Mouse (Mus musculus): ENCODE measurements around the gene E030018B13Rik. TPM values are rescaled to one million over a fixed set of nuclear protein-coding genes. Genes with fewer than 3 reads are reported as not detected.

The E030018B13Rik gene
- polyA plus RNA-seq, 1 experiment from 2014 or later = not detected

GRCm38 (mm10) chr7:63888674-63889073, 28.0 kb upstream of the E030018B13Rik start:
- 75% methylated on average over 6 of the region's 6 CpGs for WGBS (ENCODE audit: insufficient replicate concordance)
- Histone ChIP-seq H3K9ac (no peak overlapping the region), H3K4me2 (no peak overlapping the region), H3K27me3 (replicated peaks) (no peaks in the 10 kb centered on the region), H3K36me3 (peaks cover 31% of the 10 kb centered on the region), H3K4me3 (no peak overlapping the region), H3K27ac (no peak overlapping the region), H3K9me3 (replicated peaks) (no peaks in the 10 kb centered on the region), H3K4me1 (0 out of 2 replicates have a peak, but pooled peaks cover 8% of the 10 kb centered on the region)
- ATAC-seq = no peak

- Histone ChIP-seq H3K27ac (no peak overlapping the region), H3K27me3 (replicated peaks) (no peaks in the 10 kb centered on the region), H3K4me1 (0 out of 2 replicates have a peak, but pooled peaks cover 8% of the 10 kb centered on the region), H3K9ac (no peak overlapping the region), H3K36me3 (peaks cover 31% of the 10 kb centered on the region), H3K9me3 (replicated peaks) (no peaks in the 10 kb centered on the region), H3K4me2 (no peak overlapping the region), H3K4me3 (no peak overlapping the region)
- no peak for ATAC-seq
- WGBS (ENCODE audit: insufficient replicate concordance) = 80% methylated on average over 9 of the region's 9 CpGs
Observed at GRCm38 (mm10) chr7:63889116-63889975, 27.3 kb upstream of the E030018B13Rik start.

- H3K9me3 ChIP-seq (replicated peaks) = no peaks in the 10 kb centered on the region
- 79% methylated on average over 43 of the region's 43 CpGs for WGBS (ENCODE audit: insufficient replicate concordance)
- ATAC-seq = no peak
- H3K4me2 ChIP-seq = no peak overlapping the region
- H3K4me3 ChIP-seq = no peak overlapping the region
- no peak overlapping the region for H3K27ac ChIP-seq
- no peak overlapping the region for H3K9ac ChIP-seq
- peaks cover 18% of the 10 kb centered on the region for H3K4me1 ChIP-seq
- 0 out of 2 replicates have a peak, but pooled peaks cover 6% of the 10 kb centered on the region for H3K27me3 ChIP-seq (replicated peaks)
- peaks cover 31% of the 10 kb centered on the region for H3K36me3 ChIP-seq
Observed at GRCm38 (mm10) chr7:63891488-63892075, 25.1 kb upstream of the E030018B13Rik start.

- Histone ChIP-seq H3K4me1 (peaks cover 26% of the 10 kb centered on the region), H3K4me3 (no peak overlapping the region), H3K9ac (no peak overlapping the region), H3K9me3 (replicated peaks) (no peaks in the 10 kb centered on the region), H3K4me2 (no peak overlapping the region), H3K27me3 (replicated peaks) (peaks cover 17% of the 10 kb centered on the region), H3K27ac (no peak overlapping the region), H3K36me3 (peaks cover 28% of the 10 kb centered on the region)
- WGBS (ENCODE audit: insufficient replicate concordance) = 90% methylated on average over 5 of the region's 5 CpGs
- no peak for ATAC-seq
Observed at GRCm38 (mm10) chr7:63893201-63893600, 23.5 kb upstream of the E030018B13Rik start.

GRCm38 (mm10) chr7:63893729-63894128, 22.9 kb upstream of the E030018B13Rik start:
- peaks cover 22% of the 10 kb centered on the region for H3K27me3 ChIP-seq (replicated peaks)
- H3K4me1 ChIP-seq = peaks cover 30% of the 10 kb centered on the region
- H3K4me2 ChIP-seq = no peak overlapping the region
- peaks cover 28% of the 10 kb centered on the region for H3K36me3 ChIP-seq
- ATAC-seq = no peak
- H3K4me3 ChIP-seq = no peak overlapping the region
- H3K9me3 ChIP-seq (replicated peaks) = no peaks in the 10 kb centered on the region
- H3K9ac ChIP-seq = no peak overlapping the region
- H3K27ac ChIP-seq = no peak overlapping the region
- WGBS (ENCODE audit: insufficient replicate concordance) = 56% methylated on average over 4 of the region's 4 CpGs

- no peak overlapping the region for H3K9ac ChIP-seq
- H3K4me3 ChIP-seq = no peak overlapping the region
- WGBS (ENCODE audit: insufficient replicate concordance) = 45% methylated on average over 4 of the region's 4 CpGs
- H3K36me3 ChIP-seq = peaks cover 21% of the 10 kb centered on the region
- no peak overlapping the region for H3K27ac ChIP-seq
- H3K4me1 ChIP-seq = peaks cover 30% of the 10 kb centered on the region
- no peak for ATAC-seq
- H3K9me3 ChIP-seq (replicated peaks) = no peaks in the 10 kb centered on the region
- H3K4me2 ChIP-seq = no peak overlapping the region
- H3K27me3 ChIP-seq (replicated peaks) = peaks cover 26% of the 10 kb centered on the region
Observed at GRCm38 (mm10) chr7:63894662-63895061, 22.0 kb upstream of the E030018B13Rik start.

GRCm38 (mm10) chr7:63895223-63895622, 21.4 kb upstream of the E030018B13Rik start:
- Histone ChIP-seq H3K4me3 (no peak overlapping the region), H3K4me2 (no peak overlapping the region), H3K36me3 (peaks cover 15% of the 10 kb centered on the region), H3K27ac (no peak overlapping the region), H3K9ac (no peak overlapping the region), H3K4me1 (peaks cover 30% of the 10 kb centered on the region), H3K9me3 (replicated peaks) (no peaks in the 10 kb centered on the region), H3K27me3 (replicated peaks) (peaks cover 31% of the 10 kb centered on the region)
- WGBS (ENCODE audit: insufficient replicate concordance) = 85% methylated on average over 3 of the region's 3 CpGs
- no peak for ATAC-seq

GRCm38 (mm10) chr7:63896276-63896967, 20.2 kb upstream of the E030018B13Rik start:
- WGBS (ENCODE audit: insufficient replicate concordance) = 18% methylated on average over 17 of the region's 17 CpGs
- no peak for ATAC-seq
- H3K4me2 ChIP-seq = peak overlapping the region; percentile 72
- H3K27me3 ChIP-seq (replicated peaks) = peaks cover 32% of the 10 kb centered on the region
- H3K4me3 ChIP-seq = peak overlapping the region; percentile 37
- peak overlapping the region; percentile 58; the same call in 1 of the 2 replicates for H3K9ac ChIP-seq
- peaks cover 33% of the 10 kb centered on the region for H3K4me1 ChIP-seq
- H3K36me3 ChIP-seq = peaks cover 3% of the 10 kb centered on the region
- no peaks in the 10 kb centered on the region for H3K9me3 ChIP-seq (replicated peaks)
- H3K27ac ChIP-seq = peak overlapping the region; percentile 57

GRCm38 (mm10) chr7:63896968-63897468, 19.6 kb upstream of the E030018B13Rik start:
- peak; percentile 93 for ATAC-seq
- H3K27ac ChIP-seq = peak overlapping the region; percentile 69
- H3K9ac ChIP-seq = peak overlapping the region; percentile 58
- H3K27me3 ChIP-seq (replicated peaks) = peaks cover 32% of the 10 kb centered on the region
- H3K4me1 ChIP-seq = peaks cover 36% of the 10 kb centered on the region
- H3K36me3 ChIP-seq = no peaks in the 10 kb centered on the region
- peak overlapping the region; percentile 72 for H3K4me2 ChIP-seq
- H3K9me3 ChIP-seq (replicated peaks) = no peaks in the 10 kb centered on the region
- 4% methylated on average over 22 of the region's 22 CpGs for WGBS (ENCODE audit: insufficient replicate concordance)
- H3K4me3 ChIP-seq = peak overlapping the region; percentile 37

- peak overlapping the region; percentile 58; the same call in 1 of the 2 replicates for H3K9ac ChIP-seq
- H3K4me3 ChIP-seq = peak overlapping the region; percentile 37; the same call in 1 of the 2 replicates
- H3K27me3 ChIP-seq (replicated peaks) = peaks cover 32% of the 10 kb centered on the region
- H3K9me3 ChIP-seq (replicated peaks) = no peaks in the 10 kb centered on the region
- no peaks in the 10 kb centered on the region for H3K36me3 ChIP-seq
- ATAC-seq = no peak
- no peak overlapping the region for H3K27ac ChIP-seq
- peaks cover 37% of the 10 kb centered on the region for H3K4me1 ChIP-seq
- WGBS (ENCODE audit: insufficient replicate concordance) = 50% methylated on average over 3 of the region's 3 CpGs
- H3K4me2 ChIP-seq = peak overlapping the region; percentile 72
Observed at GRCm38 (mm10) chr7:63897655-63898054, 19.0 kb upstream of the E030018B13Rik start.

GRCm38 (mm10) chr7:63898201-63898600, 18.5 kb upstream of the E030018B13Rik start:
- no peak for ATAC-seq
- H3K4me2 ChIP-seq = no peak overlapping the region
- H3K9ac ChIP-seq = no peak overlapping the region
- H3K27ac ChIP-seq = no peak overlapping the region
- no peak overlapping the region for H3K4me3 ChIP-seq
- peaks cover 32% of the 10 kb centered on the region for H3K27me3 ChIP-seq (replicated peaks)
- H3K9me3 ChIP-seq (replicated peaks) = no peaks in the 10 kb centered on the region
- WGBS (ENCODE audit: insufficient replicate concordance) = 86% methylated on average over 6 of the region's 6 CpGs
- no peaks in the 10 kb centered on the region for H3K36me3 ChIP-seq
- H3K4me1 ChIP-seq = peaks cover 42% of the 10 kb centered on the region

Measured in liver, embryonic 12.5 days (tissue).